Mouse (Mus musculus): ENCODE measurements around the gene Ephb1. TPM values are rescaled to one million over a fixed set of nuclear protein-coding genes. Genes with fewer than 3 reads are reported as not detected.

Ephb1 gene
- polyA plus RNA-seq, 1 experiment, result 48.1 TPM

DNA sequence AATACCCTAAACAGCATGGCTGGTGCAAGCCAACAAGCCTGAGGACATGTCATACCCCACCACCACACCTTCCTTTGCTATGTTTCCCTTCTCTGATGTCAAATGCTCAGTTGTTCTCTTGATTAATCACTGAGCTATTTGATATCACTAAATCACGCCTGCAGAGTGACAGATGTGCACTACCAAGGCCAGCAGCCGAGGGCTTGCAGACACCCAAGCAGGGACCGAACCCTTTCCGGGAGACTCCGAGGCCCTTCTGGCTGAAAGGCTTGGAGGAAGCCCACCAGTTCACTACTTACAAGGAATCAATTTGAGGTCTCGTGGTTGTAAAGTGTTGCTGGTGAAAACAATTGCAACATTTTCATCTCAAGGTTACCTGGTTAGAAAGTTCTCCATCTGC lies 3.5 kb upstream of the Ephb1 start:
- H3K4me1 ChIP-seq (ENCODE audit: control insufficient read depth, insufficient read depth, low read length), result no peaks in the 10 kb centered on the region
- no peak for DNase-seq
- WGBS, result 88% methylated on average over 6 of the region's 6 CpGs
- H3K27ac ChIP-seq (ENCODE audit: insufficient read depth, low read length), result no peak overlapping the region
- no peaks in the 10 kb centered on the region for H3K27me3 ChIP-seq (ENCODE audit: control insufficient read depth, insufficient read depth, low read length)
- H3K4me3 ChIP-seq (replicated peaks; ENCODE audit: insufficient read depth, low read depth, low read length), result no peak overlapping the region
- TF ChIP-seq CTCF (IDR thresholded peaks at IDR 0.05; ENCODE audit: borderline replicate concordance, insufficient read depth, low read depth, low read length) (no peak), POLR2A (IDR thresholded peaks at IDR 0.05; ENCODE audit: borderline replicate concordance, insufficient read depth, low read length) (no peak)

DNA sequence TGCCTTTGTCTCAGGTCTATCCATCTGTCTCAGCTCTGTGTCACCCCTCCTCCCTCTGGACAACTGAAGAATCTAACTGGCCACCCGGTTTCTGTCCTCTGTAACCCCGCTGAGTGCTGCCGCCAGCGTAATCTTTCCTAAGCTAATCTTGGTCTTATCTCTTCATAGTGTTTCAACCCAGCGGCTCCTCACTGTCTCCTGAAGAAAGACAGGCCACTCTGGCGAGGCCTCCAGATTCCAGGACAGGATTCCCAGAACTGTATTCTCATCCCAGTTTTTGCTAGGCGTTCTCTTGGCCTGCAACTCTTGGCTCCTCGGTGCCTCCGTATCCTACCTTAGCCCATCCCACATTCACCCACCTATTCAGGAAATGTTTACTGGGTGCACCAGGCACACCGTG lies 2.0 kb upstream of the Ephb1 start:
- H3K27ac ChIP-seq (ENCODE audit: insufficient read depth, low read length), result no peak overlapping the region
- no peaks in the 10 kb centered on the region for H3K27me3 ChIP-seq (ENCODE audit: control insufficient read depth, insufficient read depth, low read length)
- peaks cover 5% of the 10 kb centered on the region; the same call in 1 of the 2 replicates for H3K4me1 ChIP-seq (ENCODE audit: control insufficient read depth, insufficient read depth, low read length)
- TF ChIP-seq CTCF (IDR thresholded peaks at IDR 0.05; ENCODE audit: borderline replicate concordance, insufficient read depth, low read depth, low read length) (no peak), POLR2A (IDR thresholded peaks at IDR 0.05; ENCODE audit: borderline replicate concordance, insufficient read depth, low read length) (no peak)
- 94% methylated on average over 10 of the region's 10 CpGs for WGBS
- no peak overlapping the region for H3K4me3 ChIP-seq (replicated peaks; ENCODE audit: insufficient read depth, low read depth, low read length)
- DNase-seq, result no peak

DNA sequence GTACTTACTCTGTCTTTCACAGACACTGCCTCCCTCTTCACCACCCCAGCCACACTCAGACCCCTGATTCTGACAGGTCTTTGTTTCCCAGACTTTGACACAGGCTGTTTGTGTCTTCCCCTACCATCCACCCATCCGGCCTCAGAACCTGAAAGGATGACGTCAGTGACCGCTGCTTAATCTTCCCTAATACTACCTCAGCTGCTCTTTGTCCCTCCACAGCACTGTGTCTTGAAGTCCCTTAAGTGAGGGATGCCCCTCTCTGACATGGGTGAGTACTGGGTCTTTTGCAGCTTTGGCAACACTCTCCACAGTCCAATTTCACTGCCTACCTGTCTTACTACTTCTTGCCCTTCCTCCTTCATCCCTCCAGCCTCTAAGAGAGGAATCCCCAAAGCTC lies 1.2 kb upstream of the Ephb1 start:
- H3K4me3 ChIP-seq (replicated peaks; ENCODE audit: insufficient read depth, low read depth, low read length), result no peak overlapping the region
- TF ChIP-seq CTCF (IDR thresholded peaks at IDR 0.05; ENCODE audit: borderline replicate concordance, insufficient read depth, low read depth, low read length) (no peak), POLR2A (IDR thresholded peaks at IDR 0.05; ENCODE audit: borderline replicate concordance, insufficient read depth, low read length) (no peak)
- WGBS, result 87% methylated on average over 3 of the region's 3 CpGs
- H3K4me1 ChIP-seq (ENCODE audit: control insufficient read depth, insufficient read depth, low read length), result peaks cover 10% of the 10 kb centered on the region; the same call in 1 of the 2 replicates
- H3K27ac ChIP-seq (ENCODE audit: insufficient read depth, low read length), result no peak overlapping the region
- DNase-seq, result peak in 1 of 2 experiments; percentile 14
- H3K27me3 ChIP-seq (ENCODE audit: control insufficient read depth, insufficient read depth, low read length), result no peaks in the 10 kb centered on the region

DNA sequence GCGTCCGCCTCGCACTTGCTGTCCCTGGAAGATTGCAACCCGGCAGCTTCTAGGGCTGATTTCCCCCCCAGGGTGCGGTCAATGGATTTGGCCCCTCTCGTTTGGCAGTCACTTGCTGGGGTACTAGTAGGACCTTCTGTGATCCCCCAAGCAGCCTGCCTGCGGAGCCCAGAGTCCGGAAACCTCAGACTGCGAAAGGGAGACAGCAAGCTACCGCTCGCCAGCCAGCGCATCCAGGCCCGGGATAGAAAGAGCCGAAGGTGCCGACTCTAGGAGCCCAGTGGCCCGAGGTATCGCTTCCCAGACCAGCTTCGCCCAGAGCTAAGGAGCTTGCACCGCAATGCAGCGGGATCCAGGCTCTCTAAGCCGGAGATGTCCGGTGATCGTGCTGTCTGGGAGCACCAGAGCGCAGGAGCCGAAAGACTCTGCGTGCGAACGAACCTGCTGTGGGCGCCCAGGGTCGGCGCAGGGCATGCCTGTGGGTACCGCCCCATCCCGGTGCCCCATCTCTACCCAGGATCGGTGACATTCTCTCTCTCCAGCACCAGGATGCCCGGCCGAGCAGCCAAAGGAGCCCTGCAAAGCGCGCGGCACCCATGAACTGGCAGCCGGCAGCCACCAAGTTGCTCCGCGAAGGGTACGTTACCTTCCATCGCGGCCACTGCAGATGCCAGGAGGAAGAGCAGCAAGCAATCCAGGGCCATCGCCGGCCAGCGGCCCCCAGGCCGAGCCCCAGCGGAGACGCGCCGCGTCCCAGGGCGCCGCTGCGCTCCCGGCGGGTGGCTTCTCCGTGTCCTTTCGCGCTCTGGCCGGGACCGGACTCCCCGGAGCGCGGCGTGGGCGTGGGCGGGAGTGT lies 629 bp downstream of the Ephb1 start:
- H3K27me3 ChIP-seq (ENCODE audit: control insufficient read depth, insufficient read depth, low read length), result no peaks in the 10 kb centered on the region
- H3K4me1 ChIP-seq (ENCODE audit: control insufficient read depth, insufficient read depth, low read length), result peaks cover 10% of the 10 kb centered on the region; the same call in 1 of the 2 replicates
- WGBS, result under 1% methylated on average over 70 of the region's 70 CpGs
- peak overlapping the region; percentile 62 for H3K4me3 ChIP-seq (replicated peaks; ENCODE audit: insufficient read depth, low read depth, low read length)
- TF ChIP-seq POLR2A (IDR thresholded peaks at IDR 0.05; ENCODE audit: borderline replicate concordance, insufficient read depth, low read length), result no peak
- TF ChIP-seq CTCF (IDR thresholded peaks at IDR 0.05; ENCODE audit: borderline replicate concordance, insufficient read depth, low read depth, low read length), result no peak
- H3K27ac ChIP-seq (ENCODE audit: insufficient read depth, low read length), result peak overlapping the region; percentile 57
- DNase-seq, result peak; percentile 62 to 79

DNA sequence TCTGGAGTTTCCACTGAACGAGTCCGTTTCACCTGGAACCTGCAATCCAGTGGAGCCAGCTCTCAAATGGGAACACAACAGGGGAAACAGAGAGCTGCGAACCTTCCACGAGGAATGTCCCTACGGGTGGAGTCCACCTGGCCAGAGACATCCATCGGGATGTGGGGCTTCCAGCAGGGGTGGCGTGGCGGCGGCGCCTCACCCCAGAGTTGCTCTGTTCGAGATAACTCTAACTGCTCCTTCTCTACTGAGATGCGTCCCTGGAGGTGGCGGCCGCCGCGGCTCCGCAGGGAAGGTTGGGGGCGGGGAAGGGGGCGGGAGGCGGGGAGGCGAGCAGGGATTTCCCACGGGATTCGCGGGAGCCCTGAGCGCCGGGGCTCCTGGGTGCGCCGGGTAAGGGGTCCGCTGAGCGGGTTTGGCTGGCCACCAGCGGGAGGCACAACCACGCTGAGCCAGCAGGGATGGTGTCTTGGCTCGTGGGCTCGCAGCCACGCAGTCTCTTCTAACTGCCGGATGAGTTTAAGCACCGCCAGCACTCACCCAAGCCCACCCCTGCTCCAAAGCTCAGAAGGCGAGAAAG lies 1.3 kb downstream of the Ephb1 start:
- Histone ChIP-seq H3K27ac (ENCODE audit: insufficient read depth, low read length) (peak overlapping the region; percentile 57), H3K4me3 (replicated peaks; ENCODE audit: insufficient read depth, low read depth, low read length) (peak overlapping the region; percentile 62), H3K27me3 (ENCODE audit: control insufficient read depth, insufficient read depth, low read length) (no peaks in the 10 kb centered on the region), H3K4me1 (ENCODE audit: control insufficient read depth, insufficient read depth, low read length) (peaks cover 10% of the 10 kb centered on the region; the same call in 1 of the 2 replicates)
- peak in 1 of 2 experiments; percentile 50 for DNase-seq
- TF ChIP-seq POLR2A (IDR thresholded peaks at IDR 0.05; ENCODE audit: borderline replicate concordance, insufficient read depth, low read length), result no peak
- no peak for TF ChIP-seq CTCF (IDR thresholded peaks at IDR 0.05; ENCODE audit: borderline replicate concordance, insufficient read depth, low read depth, low read length)
- WGBS, result under 1% methylated on average over 38 of the region's 38 CpGs

DNA sequence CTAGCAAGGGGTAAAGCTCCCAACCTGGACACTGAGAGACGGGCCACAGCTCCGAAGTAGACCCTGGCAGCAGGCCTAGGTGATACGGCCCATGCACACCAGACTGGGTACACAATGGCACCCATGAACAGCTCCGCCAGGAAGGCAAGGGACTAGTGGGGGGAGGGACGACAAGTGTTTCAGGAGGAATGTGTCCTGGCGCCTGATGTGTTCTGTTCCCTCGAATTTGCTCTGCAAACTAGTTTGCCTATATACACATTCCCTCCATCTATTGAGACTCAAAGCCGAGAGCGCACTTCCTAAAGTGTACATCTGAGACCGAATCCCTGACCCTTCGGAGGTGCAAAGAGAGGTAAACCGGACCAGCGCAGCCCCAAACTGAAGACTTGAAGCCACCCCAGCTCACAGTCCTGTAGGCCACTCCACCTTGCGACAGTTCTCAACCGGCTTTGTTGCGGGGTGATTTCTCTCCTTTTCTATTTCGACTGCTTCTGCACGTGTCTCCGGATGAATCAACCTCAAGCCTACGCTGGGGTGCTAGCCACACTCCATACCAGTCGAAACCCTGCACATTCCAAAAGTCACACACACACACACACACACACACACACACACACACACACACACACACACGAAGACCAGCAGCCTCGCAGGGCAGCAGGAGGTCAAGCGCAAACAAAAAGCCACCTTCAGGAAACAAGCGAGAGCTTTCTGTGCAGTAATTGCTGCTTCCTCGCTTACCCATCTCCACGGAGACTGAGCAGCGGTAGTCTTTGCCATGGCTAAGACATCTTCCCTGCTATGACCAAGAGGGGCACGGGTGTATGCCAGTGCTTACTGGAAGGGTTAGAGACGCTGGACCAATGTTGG lies 2.1 kb downstream of the Ephb1 start:
- peaks cover 13% of the 10 kb centered on the region; the same call in 1 of the 2 replicates for H3K4me1 ChIP-seq (ENCODE audit: control insufficient read depth, insufficient read depth, low read length)
- 8% methylated on average over 30 of the region's 30 CpGs for WGBS
- peak; percentile 45 to 72 for DNase-seq
- H3K4me3 ChIP-seq (replicated peaks; ENCODE audit: insufficient read depth, low read depth, low read length), result peak overlapping the region; percentile 62
- no peak for TF ChIP-seq POLR2A (IDR thresholded peaks at IDR 0.05; ENCODE audit: borderline replicate concordance, insufficient read depth, low read length)
- no peak for TF ChIP-seq CTCF (IDR thresholded peaks at IDR 0.05; ENCODE audit: borderline replicate concordance, insufficient read depth, low read depth, low read length)
- peak overlapping the region; percentile 35; the same call in 1 of the 2 replicates for H3K27ac ChIP-seq (ENCODE audit: insufficient read depth, low read length)
- no peaks in the 10 kb centered on the region for H3K27me3 ChIP-seq (ENCODE audit: control insufficient read depth, insufficient read depth, low read length)

DNA sequence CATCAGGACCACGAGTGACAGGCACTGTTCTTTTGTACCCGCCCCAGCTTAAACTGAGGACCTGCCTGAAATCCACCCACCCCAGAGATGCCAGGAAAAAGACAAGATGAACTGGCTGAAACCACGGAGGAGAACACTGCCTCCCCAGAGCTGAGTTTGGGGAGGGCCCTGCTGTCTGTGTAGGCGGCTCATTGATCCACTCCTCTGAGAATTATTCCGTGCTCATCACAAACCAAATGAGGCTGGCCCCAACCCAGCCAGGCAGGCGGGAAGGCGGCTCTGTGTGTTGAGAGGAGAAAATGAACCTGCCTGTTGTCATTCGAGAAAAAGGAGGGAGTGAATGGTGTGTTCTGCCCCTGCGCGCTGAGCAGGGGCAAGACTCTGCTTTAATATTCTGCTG lies 2.8 kb downstream of the Ephb1 start:
- Histone ChIP-seq H3K4me3 (replicated peaks; ENCODE audit: insufficient read depth, low read depth, low read length) (peak overlapping the region; percentile 62), H3K27ac (ENCODE audit: insufficient read depth, low read length) (no peak overlapping the region), H3K27me3 (ENCODE audit: control insufficient read depth, insufficient read depth, low read length) (no peaks in the 10 kb centered on the region), H3K4me1 (ENCODE audit: control insufficient read depth, insufficient read depth, low read length) (peaks cover 13% of the 10 kb centered on the region; the same call in 1 of the 2 replicates)
- TF ChIP-seq POLR2A (IDR thresholded peaks at IDR 0.05; ENCODE audit: borderline replicate concordance, insufficient read depth, low read length), result no peak
- no peak for TF ChIP-seq CTCF (IDR thresholded peaks at IDR 0.05; ENCODE audit: borderline replicate concordance, insufficient read depth, low read depth, low read length)
- 22% methylated on average over 10 of the region's 10 CpGs for WGBS
- DNase-seq, result peak; percentile 52 to 54

All from cerebellum, adult 2 months (tissue).